Mouse (Mus musculus): Measurements from ENCODE around the gene Oaz3. TPM values are rescaled to one million over a fixed set of nuclear protein-coding genes. Genes with fewer than 3 reads are reported as not detected.
A peak's percentile ranks its signal among the peaks of the same experiment; 100 is the strongest.

The Oaz3 gene
- polyA plus RNA-seq, 1 experiment from 2014 or later, result not detected

- peak overlapping the region; percentile 41; the same call in 1 of the 2 replicates for H3K9ac ChIP-seq (ENCODE audit: low read depth, low read length)
- H3K4me2 ChIP-seq (ENCODE audit: low read depth, low read length), result peak overlapping the region; percentile 45; the same call in 1 of the 2 replicates
- H3K4me3 ChIP-seq (ENCODE audit: low read depth, low read length), result peak overlapping the region; percentile 4; the same call in 1 of the 2 replicates
- 10% methylated on average over 7 of the region's 9 CpGs for WGBS
- H3K36me3 ChIP-seq (ENCODE audit: control insufficient read depth, insufficient read depth, low read length), result no peaks in the 10 kb centered on the region
- DNase-seq (ENCODE audit: low spot score) (no peak), ATAC-seq (ENCODE audit: low read depth) (no peak; the same call in 1 of the 2 replicates)
- H3K4me1 ChIP-seq (ENCODE audit: control insufficient read depth, insufficient read depth, low read length), result no peaks in the 10 kb centered on the region; the same call in 1 of the 2 replicates
- no peak overlapping the region for H3K27ac ChIP-seq (replicated peaks; ENCODE audit: low read depth, low read length)
- peaks cover 11% of the 10 kb centered on the region; the same call in 1 of the 2 replicates for H3K27me3 ChIP-seq (replicated peaks; ENCODE audit: control insufficient read depth, insufficient read depth, low read length)
- no peaks in the 10 kb centered on the region for H3K9me3 ChIP-seq (ENCODE audit: control insufficient read depth, low read length)
Measured at GRCm38 (mm10) chr3:94478591-94479169, 35.0 kb upstream of the Oaz3 start.

- WGBS, result 2% methylated on average over 7 of the region's 14 CpGs
- Histone ChIP-seq H3K9me3 (ENCODE audit: control insufficient read depth, low read length) (no peaks in the 10 kb centered on the region), H3K27ac (replicated peaks; ENCODE audit: low read depth, low read length) (no peak within 1 kb of the TSS), H3K27me3 (replicated peaks; ENCODE audit: control insufficient read depth, insufficient read depth, low read length) (peaks cover 11% of the 10 kb centered on the region; the same call in 1 of the 2 replicates), H3K4me3 (ENCODE audit: low read depth, low read length) (peak within 1 kb of the TSS; percentile 4; the same call in 1 of the 2 replicates), H3K9ac (ENCODE audit: low read depth, low read length) (peak within 1 kb of the TSS; percentile 41; the same call in 1 of the 2 replicates), H3K4me1 (ENCODE audit: control insufficient read depth, insufficient read depth, low read length) (no peaks in the 10 kb centered on the region; the same call in 1 of the 2 replicates), H3K36me3 (ENCODE audit: control insufficient read depth, insufficient read depth, low read length) (no peaks in the 10 kb centered on the region), H3K4me2 (ENCODE audit: low read depth, low read length) (peak within 1 kb of the TSS; percentile 45; the same call in 1 of the 2 replicates)
- DNase-seq (ENCODE audit: low spot score), result peak; percentile 74
- peak; percentile 77 for ATAC-seq (ENCODE audit: low read depth)
Measured at GRCm38 (mm10) chr3:94477981-94478422, 34.3 kb upstream of the Oaz3 start, which contains the start of gene Celf3. Gene Celf3, plus strand, starts transcription at chr3:94478295.

- H3K4me1 ChIP-seq (ENCODE audit: control insufficient read depth, insufficient read depth, low read length), result peaks cover 3% of the 10 kb centered on the region; the same call in 1 of the 2 replicates
- 49% methylated on average over 4 of the region's 4 CpGs for WGBS
- no peak for DNase-seq (ENCODE audit: low spot score)
- H3K9ac ChIP-seq (ENCODE audit: low read depth, low read length), result no peak overlapping the region
- H3K4me3 ChIP-seq (ENCODE audit: low read depth, low read length), result no peak overlapping the region
- H3K27me3 ChIP-seq (replicated peaks; ENCODE audit: control insufficient read depth, insufficient read depth, low read length), result peaks cover 11% of the 10 kb centered on the region; the same call in 1 of the 2 replicates
- H3K9me3 ChIP-seq (ENCODE audit: control insufficient read depth, low read length), result no peaks in the 10 kb centered on the region
- no peak overlapping the region for H3K27ac ChIP-seq (replicated peaks; ENCODE audit: low read depth, low read length)
- H3K4me2 ChIP-seq (ENCODE audit: low read depth, low read length), result no peak overlapping the region
- no peaks in the 10 kb centered on the region for H3K36me3 ChIP-seq (ENCODE audit: control insufficient read depth, insufficient read depth, low read length)
- ATAC-seq (ENCODE audit: low read depth), result no peak
Measured at GRCm38 (mm10) chr3:94477444-94477843, 33.7 kb upstream of the Oaz3 start.

DNA sequence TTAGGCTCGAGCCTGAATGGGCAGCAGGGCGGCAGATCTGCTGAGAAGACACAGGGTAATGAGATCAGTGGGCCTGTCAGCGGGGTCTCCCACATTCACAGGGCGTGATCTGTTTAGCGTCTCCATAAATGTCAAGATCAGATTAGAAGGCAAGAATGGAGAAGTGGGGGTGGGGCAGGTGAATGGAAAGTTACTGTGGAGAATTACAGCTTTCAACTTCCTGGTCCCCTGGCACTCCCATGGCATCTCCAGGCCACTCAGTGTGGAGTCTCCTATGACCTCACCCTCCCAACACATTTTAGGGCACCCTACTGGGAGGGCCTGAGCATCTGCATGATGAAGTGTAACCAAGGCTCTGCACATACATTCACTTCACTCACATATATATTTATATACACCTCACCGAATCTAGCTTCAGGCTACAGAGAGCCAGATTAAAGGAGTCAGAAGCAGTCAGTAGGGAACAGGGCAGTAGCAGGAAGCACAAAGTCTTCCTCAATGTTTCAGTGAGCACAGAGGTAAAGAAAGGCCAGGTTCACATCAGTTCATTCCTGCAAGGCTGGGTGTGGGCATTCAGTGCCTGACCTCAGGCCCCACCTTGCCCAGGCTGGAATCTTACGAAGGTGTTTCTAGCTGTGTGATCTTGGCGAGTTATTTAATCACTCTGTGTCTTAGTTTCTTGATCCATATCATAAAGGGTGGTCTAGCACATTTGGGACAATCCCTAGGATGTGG lies 32.8 kb upstream of the Oaz3 start:
- Histone ChIP-seq H3K27me3 (replicated peaks; ENCODE audit: control insufficient read depth, insufficient read depth, low read length) (peaks cover 11% of the 10 kb centered on the region; the same call in 1 of the 2 replicates), H3K4me1 (ENCODE audit: control insufficient read depth, insufficient read depth, low read length) (peaks cover 4% of the 10 kb centered on the region; the same call in 1 of the 2 replicates), H3K4me3 (ENCODE audit: low read depth, low read length) (no peak overlapping the region), H3K4me2 (ENCODE audit: low read depth, low read length) (no peak overlapping the region), H3K9me3 (ENCODE audit: control insufficient read depth, low read length) (no peaks in the 10 kb centered on the region), H3K36me3 (ENCODE audit: control insufficient read depth, insufficient read depth, low read length) (no peaks in the 10 kb centered on the region), H3K27ac (replicated peaks; ENCODE audit: low read depth, low read length) (no peak overlapping the region), H3K9ac (ENCODE audit: low read depth, low read length) (no peak overlapping the region)
- ATAC-seq (ENCODE audit: low read depth) (no peak), DNase-seq (ENCODE audit: low spot score) (no peak)
- 69% methylated on average over 8 of the region's 8 CpGs for WGBS

- ATAC-seq (ENCODE audit: low read depth) (no peak), DNase-seq (ENCODE audit: low spot score) (no peak)
- Histone ChIP-seq H3K9ac (ENCODE audit: low read depth, low read length) (no peak overlapping the region), H3K27ac (replicated peaks; ENCODE audit: low read depth, low read length) (no peak overlapping the region), H3K9me3 (ENCODE audit: control insufficient read depth, low read length) (no peaks in the 10 kb centered on the region), H3K36me3 (ENCODE audit: control insufficient read depth, insufficient read depth, low read length) (no peaks in the 10 kb centered on the region), H3K4me2 (ENCODE audit: low read depth, low read length) (no peak overlapping the region), H3K4me3 (ENCODE audit: low read depth, low read length) (no peak overlapping the region), H3K27me3 (replicated peaks; ENCODE audit: control insufficient read depth, insufficient read depth, low read length) (no peaks in the 10 kb centered on the region), H3K4me1 (ENCODE audit: control insufficient read depth, insufficient read depth, low read length) (peaks cover 4% of the 10 kb centered on the region; the same call in 1 of the 2 replicates)
- WGBS, result 77% methylated on average over 5 of the region's 5 CpGs
Measured at GRCm38 (mm10) chr3:94473567-94474232, 30.0 kb upstream of the Oaz3 start.

DNA sequence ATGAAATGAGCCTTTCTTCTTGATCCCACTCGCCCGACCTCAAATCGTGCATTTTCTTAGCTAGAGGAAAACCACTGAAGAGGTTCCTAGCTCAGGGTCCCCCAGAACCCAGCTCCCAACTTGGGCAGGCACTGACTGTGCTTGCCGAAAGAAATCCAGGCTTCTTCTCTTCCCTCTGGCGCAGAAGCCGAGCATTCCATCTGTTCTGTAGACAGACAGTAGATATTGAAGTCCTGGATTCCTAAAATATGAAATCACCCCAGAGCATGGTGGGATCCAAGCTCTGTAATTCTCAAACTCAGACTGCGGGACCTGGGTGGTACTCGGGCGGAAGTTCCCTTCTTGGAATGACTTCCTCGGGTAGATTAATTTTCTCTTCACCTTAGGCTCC lies 29.4 kb upstream of the Oaz3 start:
- H3K36me3 ChIP-seq (ENCODE audit: control insufficient read depth, insufficient read depth, low read length), result no peaks in the 10 kb centered on the region
- DNase-seq (ENCODE audit: low spot score), result no peak
- 0 out of 2 replicates have a peak overlapping the region, but pooled peaks have one; percentile 47 for H3K4me2 ChIP-seq (ENCODE audit: low read depth, low read length)
- H3K4me1 ChIP-seq (ENCODE audit: control insufficient read depth, insufficient read depth, low read length), result peaks cover 4% of the 10 kb centered on the region; the same call in 1 of the 2 replicates
- H3K27me3 ChIP-seq (replicated peaks; ENCODE audit: control insufficient read depth, insufficient read depth, low read length), result no peaks in the 10 kb centered on the region
- 36% methylated on average over 10 of the region's 10 CpGs for WGBS
- 0 out of 2 replicates have a peak overlapping the region, but pooled peaks have one; percentile 14 for H3K9ac ChIP-seq (ENCODE audit: low read depth, low read length)
- no peaks in the 10 kb centered on the region for H3K9me3 ChIP-seq (ENCODE audit: control insufficient read depth, low read length)
- ATAC-seq (ENCODE audit: low read depth), result no peak
- no peak overlapping the region; the same call in 1 of the 2 replicates for H3K27ac ChIP-seq (replicated peaks; ENCODE audit: low read depth, low read length)
- no peak overlapping the region; the same call in 1 of the 2 replicates for H3K4me3 ChIP-seq (ENCODE audit: low read depth, low read length)

- Histone ChIP-seq H3K27me3 (replicated peaks; ENCODE audit: control insufficient read depth, insufficient read depth, low read length) (no peaks in the 10 kb centered on the region), H3K4me2 (ENCODE audit: low read depth, low read length) (peak overlapping the region; percentile 47), H3K9me3 (ENCODE audit: control insufficient read depth, low read length) (no peaks in the 10 kb centered on the region), H3K4me3 (ENCODE audit: low read depth, low read length) (peak overlapping the region; percentile 18; the same call in 1 of the 2 replicates), H3K36me3 (ENCODE audit: control insufficient read depth, insufficient read depth, low read length) (no peaks in the 10 kb centered on the region), H3K9ac (ENCODE audit: low read depth, low read length) (peak overlapping the region; percentile 14; the same call in 1 of the 2 replicates), H3K27ac (replicated peaks; ENCODE audit: low read depth, low read length) (no peak overlapping the region; the same call in none of the 2 replicates), H3K4me1 (ENCODE audit: control insufficient read depth, insufficient read depth, low read length) (0 out of 2 replicates have a peak, but pooled peaks cover 4% of the 10 kb centered on the region)
- WGBS, result 14% methylated on average over 28 of the region's 28 CpGs
- DNase-seq (ENCODE audit: low spot score) (peak; percentile 74), ATAC-seq (ENCODE audit: low read depth) (peak; percentile 75)
Measured at GRCm38 (mm10) chr3:94472447-94473114, 28.9 kb upstream of the Oaz3 start.

Measured in embryonic facial prominence, embryonic 14.5 days (tissue).